Mouse (Mus musculus): ENCODE results near the gene Fdxr. TPM values are rescaled to one million over a fixed set of nuclear protein-coding genes. Genes with fewer than 3 reads are reported as not detected.

Gene Fdxr
- total RNA-seq, 1 experiment from 2014 or later: 13.0 TPM

DNA sequence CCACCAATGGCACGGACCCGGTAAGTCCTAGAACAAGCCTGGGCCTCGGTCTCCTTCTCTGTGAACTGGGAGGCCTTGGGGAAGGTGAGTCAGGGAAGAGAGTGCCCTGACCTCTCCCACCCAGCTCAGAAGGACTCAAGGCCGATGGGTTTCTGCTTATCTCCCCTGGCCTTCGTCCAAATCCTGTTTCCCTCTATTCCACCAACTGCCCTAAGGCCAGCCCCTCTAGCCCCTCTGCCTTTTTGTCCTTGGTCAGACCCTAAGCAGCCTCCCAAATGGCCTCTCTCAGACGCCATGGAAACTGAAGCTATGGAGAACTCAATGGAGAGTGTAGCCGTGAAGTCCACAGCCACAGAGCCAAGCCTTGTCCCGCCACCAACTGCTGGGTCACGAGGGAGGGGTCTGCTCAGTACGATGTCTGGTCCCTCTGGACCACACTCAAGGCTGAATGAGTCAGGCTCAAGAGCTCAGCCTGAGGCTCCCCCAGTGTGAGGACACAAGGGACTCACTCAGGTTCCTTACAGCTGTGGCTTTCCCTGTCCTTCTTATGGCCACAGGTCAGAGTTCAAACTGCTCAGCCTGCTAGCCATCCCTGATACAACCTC, 3.9 kb downstream of the Fdxr start:
- ATAC-seq (ENCODE audit: extremely low read depth, insufficient number of reproducible peaks, low FRiP score, poor library complexity, severe bottlenecking): no peak

DNA sequence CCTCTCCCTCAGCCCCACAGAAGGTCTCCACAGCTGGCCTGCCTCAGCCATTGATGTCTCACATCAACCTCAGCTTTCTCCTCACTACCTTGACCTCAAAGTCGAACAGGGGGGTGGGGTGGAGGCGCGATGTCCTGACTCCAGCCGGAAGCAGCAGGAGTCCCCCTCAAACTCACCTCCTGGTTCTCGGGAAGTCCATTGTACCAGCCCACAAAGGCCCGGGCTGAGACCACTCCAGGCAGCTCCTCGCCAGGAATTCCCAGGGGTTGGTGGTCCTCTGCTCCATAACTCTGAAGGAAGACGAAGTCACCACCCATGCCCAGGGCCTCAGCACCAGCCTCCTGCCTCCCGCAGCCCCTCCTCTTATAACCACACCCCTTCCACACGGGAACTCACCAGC, 5.4 kb downstream of the Fdxr start:
- no peak for ATAC-seq (ENCODE audit: extremely low read depth, insufficient number of reproducible peaks, low FRiP score, poor library complexity, severe bottlenecking)

DNA sequence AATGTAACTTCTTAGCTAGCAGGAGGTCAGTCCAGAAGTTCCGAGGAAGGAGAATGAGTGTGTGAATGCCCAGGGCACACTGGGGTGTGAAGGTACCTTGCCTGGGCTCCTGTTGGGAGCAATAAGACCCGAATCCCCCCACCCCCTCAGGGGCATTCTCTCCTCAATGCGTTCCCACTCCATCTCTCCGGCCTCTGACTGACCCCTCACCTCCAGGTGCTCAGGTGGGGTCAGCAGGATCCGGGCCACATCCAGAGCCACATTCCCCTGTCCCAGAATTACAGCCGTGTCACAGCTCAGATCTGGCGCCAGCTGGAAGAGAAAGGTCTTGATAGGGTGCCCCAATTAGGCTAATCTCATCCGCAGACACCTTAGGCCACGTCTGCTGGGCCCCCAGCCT, 5.8 kb downstream of the Fdxr start:
- ATAC-seq (ENCODE audit: extremely low read depth, insufficient number of reproducible peaks, low FRiP score, poor library complexity, severe bottlenecking): no peak

DNA sequence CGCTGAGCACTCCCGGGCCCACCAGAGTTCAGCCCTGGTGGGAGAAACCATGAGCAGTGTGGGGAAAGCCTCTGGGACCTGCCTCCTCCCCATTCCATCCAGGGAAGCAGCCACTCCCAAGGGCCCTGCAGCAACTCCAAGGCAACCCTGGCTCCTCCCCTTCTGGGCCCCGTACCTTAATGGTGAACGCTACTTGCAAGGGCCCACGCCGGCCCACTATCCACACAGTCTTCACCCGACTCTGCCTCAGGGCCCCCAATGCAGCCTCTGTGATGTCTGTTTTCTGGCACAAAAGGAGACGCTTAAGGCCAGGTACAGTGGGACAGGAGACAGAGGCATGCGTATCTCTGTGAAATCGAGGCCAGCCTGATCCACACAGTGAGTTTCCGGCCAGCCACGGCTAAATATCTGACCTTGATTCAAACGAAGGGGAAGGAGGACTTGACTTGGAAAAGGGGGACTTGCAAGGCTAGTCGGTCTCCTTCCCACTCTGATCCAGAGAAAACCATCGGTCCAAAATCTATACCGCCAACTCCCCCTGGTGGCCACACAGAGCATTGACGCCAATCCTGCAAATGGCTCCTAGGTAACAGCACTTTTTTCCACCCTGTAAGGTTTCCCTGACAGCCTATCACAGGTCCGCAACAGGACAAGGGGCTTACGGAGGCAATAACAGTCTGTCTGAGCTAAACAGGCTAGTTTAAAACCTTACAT, 6.5 kb downstream of the Fdxr start:
- no peak for ATAC-seq (ENCODE audit: extremely low read depth, insufficient number of reproducible peaks, low FRiP score, poor library complexity, severe bottlenecking)

DNA sequence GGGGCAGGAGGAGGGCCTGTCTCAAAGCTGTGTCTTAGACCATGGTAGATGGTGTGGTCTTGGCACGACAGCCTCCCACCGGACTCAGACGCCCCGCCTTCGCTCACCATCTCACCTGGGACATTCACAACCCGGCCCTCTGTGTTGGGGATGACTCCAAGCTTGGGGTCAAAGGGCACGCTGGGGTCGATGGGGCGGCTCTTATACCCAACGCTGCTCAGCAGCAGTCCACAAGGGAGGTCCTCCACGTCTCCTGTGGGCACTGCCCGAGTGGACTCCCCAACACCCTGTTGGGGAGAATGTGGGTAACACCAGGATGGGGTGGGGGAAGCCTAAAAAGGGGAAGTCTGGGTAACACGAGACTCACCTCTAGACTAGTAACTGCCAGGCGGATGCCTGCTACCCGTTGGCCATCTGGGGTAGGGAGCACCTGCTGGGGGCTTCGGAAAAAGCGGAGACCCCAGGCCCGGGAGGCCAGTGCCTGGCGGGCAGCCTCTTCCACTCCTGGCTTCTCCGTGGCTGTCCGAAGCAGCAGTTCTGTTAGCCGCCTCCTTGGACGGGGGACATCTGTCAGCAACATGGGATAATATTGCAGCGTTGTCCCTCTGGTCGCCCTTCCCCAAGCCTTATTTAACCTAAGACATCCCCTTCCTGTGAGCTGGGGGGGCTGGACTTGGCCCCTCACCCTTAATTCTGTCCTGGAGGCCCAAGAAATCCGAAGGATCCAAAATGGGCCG, 7.4 kb downstream of the Fdxr start:
- no peak for ATAC-seq (ENCODE audit: extremely low read depth, insufficient number of reproducible peaks, low FRiP score, poor library complexity, severe bottlenecking)

DNA sequence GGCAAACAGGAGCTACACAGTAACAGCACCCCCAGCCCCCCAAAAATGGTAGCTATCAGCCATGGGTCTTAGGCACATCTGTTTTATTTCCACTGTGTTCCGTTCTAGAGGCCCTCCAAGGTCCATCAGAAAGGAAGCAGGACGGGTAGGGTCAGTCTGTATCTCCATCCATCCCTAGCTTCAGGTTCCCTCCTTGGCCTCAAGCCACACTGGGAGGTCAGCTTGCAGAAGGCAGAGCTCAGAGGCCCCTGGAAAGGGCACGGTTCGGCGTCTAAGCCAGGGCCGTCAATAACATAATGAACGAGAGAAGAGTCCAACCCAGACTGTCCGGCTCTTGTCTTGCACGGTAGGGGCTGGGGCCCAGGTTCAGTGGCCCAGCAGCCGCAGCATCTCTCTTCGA, 8.9 kb downstream of the Fdxr start:
- no peak for ATAC-seq (ENCODE audit: extremely low read depth, insufficient number of reproducible peaks, low FRiP score, poor library complexity, severe bottlenecking)

DNA sequence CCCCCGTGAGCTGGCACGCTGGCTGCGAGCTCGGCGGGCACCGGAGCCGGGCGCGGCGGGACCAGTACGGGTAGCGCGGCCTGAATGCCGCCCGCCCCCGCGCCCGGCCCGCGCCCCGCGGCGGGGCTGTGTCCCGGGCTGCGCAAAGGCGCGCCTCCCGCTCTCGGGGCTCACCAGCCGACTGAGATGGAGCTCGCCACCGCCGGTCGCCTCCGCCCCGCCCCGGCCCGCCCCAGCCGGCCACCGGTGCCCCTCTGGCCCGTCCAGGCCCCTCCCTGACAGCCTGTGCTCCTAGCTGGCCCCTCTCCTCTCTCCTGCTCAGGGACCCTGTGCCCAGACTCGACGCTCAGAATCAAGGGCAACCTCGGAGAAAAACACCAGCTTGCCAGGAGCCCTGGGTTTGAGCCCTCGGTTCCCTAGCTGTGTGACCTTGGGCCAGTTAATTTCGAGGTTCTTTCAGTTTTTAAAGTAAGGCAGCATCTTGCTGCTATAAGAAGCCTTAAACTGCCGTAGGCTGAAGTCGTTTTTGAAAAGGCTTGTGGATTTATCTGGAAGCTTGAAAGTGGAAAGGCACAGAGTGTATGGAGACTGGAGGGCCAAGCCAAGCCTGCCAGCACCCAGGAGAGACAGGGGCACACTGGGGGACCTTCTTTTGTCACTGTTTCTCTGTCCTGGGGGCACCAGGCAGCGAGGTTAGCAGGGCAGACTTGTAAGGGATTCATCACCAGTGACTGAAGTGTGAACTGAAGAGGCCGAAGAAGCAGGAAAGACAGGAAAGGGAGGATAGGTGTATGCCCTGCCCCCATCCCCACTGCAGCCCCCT, 9.6 kb downstream of the Fdxr start, which contains the start of gene Grin2c:
TSS of gene Grin2c (minus strand) at position 183 of the 823 bp plus-strand sequence.
- no peak for ATAC-seq (ENCODE audit: extremely low read depth, insufficient number of reproducible peaks, low FRiP score, poor library complexity, severe bottlenecking)

DNA sequence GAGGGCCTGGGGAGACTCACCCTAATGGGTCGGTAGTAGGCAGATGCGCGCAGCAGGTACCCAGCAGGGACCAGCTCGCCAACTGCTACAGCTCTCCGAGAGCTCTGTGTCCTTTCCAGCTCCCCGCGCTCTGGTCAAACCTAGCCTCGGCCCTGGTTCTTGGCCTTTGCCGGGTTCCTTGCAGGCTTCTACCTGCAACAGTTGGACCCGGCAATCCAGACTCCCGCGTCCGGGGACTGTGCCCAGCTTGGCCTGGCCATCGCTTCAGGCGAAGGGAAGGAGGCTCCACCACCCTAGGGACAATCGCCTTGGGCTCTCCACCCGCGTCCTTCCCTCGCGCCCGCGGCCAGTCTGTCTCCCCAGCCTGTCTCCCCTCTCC, 10.5 kb downstream of the Fdxr start:
- ATAC-seq (ENCODE audit: extremely low read depth, insufficient number of reproducible peaks, low FRiP score, poor library complexity, severe bottlenecking): no peak

DNA sequence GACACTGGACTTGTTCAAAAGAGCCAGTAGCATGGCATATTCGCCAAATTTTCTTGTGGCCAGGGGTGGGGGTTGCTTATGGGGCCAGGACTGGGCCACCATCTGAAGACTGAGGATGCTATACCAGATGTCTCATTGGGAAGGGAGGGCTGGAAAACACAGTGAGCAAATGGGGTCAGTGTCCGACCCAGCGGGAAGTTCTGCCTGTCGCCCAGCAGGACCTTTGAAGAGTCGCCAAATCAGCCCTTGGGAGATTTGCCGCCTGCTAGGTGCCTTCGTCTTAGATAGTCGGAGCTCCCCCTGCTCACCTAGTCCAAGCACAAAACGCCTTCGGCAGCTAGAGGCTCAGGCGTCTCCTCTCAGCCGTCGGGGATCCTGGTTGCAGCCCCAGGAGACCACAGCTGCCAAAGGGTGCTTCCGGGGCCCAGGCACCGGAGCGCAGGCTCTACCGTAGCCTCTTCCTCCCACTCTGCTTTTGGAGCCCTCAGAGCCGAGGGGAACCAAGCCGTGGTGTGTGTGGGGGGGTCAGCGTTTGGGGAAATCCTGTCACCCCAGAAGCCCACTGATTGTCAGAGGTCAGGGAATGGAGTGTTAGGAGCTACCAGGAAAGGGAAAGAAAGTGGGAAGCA, 11.0 kb downstream of the Fdxr start:
- no peak for ATAC-seq (ENCODE audit: extremely low read depth, insufficient number of reproducible peaks, low FRiP score, poor library complexity, severe bottlenecking)

DNA sequence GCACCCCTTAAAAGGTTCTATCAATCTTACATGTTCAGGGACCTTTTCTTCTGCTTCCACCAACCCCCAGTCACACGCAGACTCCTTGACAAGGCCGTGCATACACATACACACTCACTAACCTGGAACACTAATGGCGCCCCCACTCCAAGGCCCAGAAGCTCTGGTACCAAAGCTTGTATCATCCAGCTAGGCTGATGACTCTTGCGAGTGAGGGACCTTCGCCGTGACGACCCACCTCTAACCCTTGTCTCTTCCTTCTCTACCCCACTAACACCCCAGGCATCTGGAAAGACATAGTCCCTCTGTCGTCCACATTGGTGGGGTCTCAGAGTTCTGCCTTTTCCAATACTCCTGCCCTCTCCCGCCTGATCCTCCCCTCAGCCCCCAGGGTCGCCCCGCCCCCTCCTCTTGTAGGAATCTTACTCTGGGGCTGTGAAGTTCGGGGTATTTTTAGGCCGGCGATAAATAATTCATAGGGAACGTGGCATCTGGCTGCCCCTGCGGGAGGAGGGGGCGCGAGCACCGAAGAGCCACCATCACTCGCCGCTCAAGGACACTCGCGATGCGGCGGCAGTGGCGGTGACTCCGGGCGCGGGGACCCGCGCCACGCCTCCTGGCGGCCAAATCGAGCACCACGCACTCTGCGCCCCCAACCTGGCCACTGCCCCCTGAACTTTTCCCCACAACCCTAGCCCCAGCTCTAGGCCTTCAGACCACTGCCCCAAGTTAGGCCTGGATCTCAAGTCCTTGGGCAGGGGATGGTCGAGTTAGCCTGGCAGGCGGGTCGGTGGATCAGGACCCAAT, 11.8 kb downstream of the Fdxr start:
- no peak for ATAC-seq (ENCODE audit: extremely low read depth, insufficient number of reproducible peaks, low FRiP score, poor library complexity, severe bottlenecking)

DNA sequence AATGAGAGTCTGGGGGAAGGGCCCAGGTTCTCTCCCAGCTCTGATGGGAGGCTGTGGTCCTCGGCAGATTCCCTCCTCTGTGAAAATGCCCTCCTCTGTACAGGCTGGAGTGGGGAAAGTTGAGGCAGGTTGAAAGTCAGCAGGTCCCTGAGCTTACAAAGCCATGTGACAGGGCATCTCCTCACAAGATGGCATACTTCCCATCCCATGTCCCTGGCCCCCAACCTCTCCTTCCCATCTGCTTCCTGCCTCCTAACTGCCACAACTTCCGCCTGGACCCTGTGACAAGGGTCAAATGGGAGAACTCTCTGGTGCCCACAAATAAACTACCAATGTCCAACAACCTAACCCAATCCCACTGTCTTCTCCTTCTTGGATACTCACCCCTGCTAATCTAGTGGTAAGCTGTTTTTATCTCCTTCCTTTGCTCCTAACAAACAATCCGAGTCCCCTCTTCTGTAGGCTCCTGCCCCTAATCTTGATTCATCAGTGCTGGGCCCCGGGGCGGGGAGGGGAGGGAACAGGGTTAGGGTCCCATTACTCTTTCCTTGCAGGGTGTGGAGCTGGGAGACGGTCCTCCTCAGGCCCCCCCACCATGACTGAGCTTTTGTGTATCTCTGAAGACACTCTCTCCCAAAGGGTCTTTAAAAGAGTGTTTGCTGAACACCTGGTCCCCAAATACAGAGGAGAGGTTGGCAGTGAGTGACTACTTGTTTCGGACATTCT, 12.6 kb downstream of the Fdxr start:
- ATAC-seq (ENCODE audit: extremely low read depth, insufficient number of reproducible peaks, low FRiP score, poor library complexity, severe bottlenecking): no peak

DNA sequence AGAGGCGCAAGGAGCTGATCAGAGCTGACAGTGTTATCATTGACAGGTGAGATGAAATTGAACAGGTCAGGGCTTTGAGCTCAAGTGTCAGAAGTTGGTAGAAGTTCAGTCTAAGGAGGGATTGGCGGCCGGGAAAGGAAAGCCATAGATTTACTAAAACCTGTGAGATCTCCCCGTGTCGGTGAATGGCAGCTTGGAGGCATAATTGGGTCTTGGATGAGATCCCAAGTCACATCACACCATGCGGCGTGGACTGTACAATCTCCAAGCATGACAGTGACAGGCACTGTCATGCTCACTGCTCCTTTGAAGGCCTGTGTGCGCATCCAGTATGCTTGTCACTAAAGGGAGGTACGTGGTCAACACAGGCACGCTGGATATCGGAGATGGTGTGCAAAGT, 13.9 kb downstream of the Fdxr start:
- no peak for ATAC-seq (ENCODE audit: extremely low read depth, insufficient number of reproducible peaks, low FRiP score, poor library complexity, severe bottlenecking)

DNA sequence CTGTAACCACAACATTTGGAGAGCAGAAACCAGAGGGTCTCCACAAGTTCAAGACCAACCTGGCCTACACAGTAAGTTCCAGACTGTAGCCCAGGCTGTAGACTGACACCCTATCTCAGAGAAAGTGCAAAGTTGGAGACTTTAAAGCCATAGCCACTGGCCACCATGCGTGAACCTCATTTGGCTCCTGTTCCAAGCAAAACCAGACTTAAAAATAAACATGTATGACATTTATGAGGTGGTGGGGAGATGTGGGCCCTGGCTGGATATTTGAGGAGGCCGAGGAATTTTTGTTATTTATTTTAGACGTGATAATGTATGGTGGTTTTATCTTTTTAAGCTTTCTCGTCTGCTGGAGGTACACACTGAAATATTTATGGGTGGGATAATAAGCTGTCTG, 17.7 kb downstream of the Fdxr start:
- no peak for ATAC-seq (ENCODE audit: extremely low read depth, insufficient number of reproducible peaks, low FRiP score, poor library complexity, severe bottlenecking)

DNA sequence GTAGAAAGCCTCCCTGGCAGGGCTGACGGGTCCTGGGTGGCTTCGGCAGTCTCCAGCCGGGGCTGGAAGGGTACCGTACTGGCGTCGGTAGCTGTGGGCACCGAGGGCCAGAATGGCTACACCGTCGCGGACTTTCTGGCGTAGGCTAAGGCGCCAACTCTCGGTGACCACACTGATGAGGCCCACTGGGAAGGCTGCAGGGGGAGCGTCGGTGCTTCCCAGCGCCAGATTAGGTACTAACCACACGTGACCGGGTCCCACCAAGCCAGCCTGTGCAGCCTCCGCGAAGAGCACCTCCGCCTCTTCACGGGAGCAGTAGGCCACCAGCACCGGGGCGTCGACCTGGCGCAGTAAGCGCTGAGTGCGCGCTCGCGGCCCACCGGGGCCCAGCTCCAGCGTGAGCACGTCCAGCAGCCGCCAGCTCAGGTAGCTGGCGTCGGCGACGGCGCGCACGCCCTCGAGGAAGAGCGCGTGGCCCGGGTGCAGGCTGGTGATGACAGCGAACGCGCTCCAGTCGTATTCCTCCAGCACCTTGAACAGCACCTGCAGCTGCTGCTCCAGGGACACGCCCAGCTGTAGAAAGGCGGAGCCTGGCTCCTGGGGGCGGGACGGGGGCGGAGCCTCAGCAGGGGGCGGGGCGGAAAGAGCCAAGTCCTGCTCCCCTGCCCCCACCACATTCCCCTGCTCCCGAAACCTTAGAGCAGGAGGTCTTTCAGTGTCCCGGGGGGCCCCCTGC, 18.9 kb downstream of the Fdxr start:
- ATAC-seq (ENCODE audit: extremely low read depth, insufficient number of reproducible peaks, low FRiP score, poor library complexity, severe bottlenecking): no peak

DNA sequence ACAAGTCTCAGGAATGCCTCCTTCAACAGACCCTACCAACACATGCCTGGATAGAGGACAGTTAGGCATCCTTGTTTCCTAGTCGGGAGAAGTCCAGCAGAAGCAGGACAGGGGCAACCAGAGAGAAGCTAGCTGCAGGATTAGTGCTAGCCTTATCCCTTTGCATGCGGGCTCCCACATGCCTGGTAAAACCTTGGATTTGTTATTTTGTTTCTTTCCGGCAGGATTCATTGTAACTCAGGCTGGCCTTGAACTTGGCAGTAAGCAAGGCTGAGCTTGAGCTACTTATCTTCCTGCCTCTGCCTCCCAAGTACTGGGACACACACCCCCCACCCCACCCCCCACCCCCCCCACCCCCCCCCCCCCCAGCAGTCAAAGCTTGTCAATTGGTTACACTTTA, 25.6 kb downstream of the Fdxr start:
- no peak for ATAC-seq (ENCODE audit: extremely low read depth, insufficient number of reproducible peaks, low FRiP score, poor library complexity, severe bottlenecking)

DNA sequence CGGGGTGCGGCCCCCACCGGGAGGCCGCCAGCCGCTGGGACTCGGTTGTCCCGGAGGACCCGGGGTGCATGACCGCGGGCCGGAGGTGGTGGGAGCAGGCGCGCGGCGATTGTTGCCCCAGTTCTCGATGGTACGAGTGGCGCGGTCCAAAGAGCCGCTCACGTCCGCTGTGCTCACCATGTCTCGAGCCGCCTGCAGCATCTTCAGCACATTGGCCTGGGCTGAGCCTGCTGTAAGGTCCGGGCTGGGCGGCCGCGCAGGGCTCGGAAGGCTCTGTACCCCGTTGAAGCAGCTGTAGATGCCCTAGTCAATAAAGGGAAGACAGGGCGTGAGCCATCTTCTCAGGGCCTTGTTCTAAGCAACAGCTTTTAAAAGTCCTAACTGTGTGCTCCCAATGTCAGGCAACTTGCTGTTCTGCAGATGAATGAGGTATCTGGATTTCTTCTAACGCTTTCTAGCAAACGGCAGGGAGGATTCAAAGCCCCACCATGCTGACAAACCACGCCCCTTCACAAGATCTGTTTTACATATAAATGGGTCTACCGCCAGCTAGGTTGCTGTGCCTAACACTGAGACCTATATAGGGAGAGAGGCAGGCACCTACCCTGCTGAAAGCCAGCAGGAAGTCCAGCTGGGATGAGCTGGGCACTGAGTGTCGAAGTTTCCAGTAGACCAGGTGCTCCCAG, 26.3 kb downstream of the Fdxr start:
- no peak for ATAC-seq (ENCODE audit: extremely low read depth, insufficient number of reproducible peaks, low FRiP score, poor library complexity, severe bottlenecking)
